Mouse (Mus musculus) lung, postnatal 14 days (tissue): ENCODE results near the gene Bcan.

ENCODE experiments used
- DNase-seq: peaks from one replicate; pipeline ENCODE4 v3.0.0; 2021

Gene Bcan

GRCm38 (mm10) chr3:88000181-88000580, at the start of gene Bcan:
Gene Bcan (minus strand): TSS chr3:88000230.
- no peak for DNase-seq

DNA sequence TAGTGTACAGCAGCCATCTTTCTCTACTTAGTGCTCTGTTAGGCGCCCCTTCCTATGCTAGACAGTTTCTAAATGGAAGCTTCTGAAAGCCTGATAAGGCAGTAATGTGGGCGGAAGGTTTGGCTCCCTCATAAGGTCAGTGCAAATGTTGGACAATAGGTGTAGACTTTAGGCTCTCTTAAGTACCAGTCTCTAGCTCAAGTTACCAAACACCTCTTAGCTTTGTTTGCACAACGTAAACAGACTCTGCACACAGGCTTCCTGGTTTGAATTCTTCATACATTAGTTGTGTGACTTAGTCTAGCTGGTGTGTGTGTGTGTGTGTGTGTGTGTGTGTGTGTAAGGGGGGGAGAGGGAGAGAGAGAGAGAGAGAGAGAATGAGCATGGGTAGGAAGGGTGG, 49.5 kb upstream of the Bcan start:
- no peak for DNase-seq

DNA sequence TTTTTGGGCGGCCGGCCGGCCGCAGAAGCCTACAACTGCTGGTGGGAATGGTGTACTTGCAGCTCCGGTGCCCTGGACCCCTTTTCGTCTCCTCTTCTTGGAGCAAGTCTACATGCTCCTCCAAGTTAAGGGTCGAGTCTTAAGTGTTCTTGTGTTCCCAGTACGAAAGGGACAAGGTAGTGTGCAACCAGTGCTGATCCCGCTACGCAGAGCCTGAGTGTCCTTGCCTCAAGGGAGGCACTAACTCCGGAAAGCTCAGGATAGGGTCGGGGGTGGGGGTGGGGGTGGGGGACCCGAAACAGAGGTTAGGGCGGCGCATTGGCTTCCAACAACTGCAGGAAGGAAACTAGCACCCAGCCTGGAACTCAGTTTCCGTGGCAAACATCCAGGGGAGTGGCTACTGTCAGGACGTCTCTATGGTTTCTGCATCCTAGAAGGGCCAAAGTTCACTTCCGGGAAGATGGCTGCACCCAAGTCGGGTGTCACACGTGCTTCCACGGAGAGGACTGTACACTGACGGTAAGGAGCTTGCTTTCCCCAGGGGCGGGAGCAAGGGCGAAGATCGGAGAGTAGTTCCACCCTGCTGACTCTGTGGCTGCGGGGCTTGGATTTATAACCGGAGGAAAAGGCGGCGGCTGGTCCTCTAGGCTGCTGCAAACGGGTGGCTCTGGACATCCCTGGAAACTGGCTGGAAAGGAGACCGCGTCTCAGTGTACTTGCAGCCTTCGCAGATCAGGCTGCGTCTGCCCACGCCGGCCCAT, 42.8 kb upstream of the Bcan start, which contains the start of gene Gpatch4:
TSS of gene Gpatch4 (plus strand) at position 448 of the 761 bp plus-strand sequence.
- DNase-seq: peak; percentile 88

GRCm38 (mm10) chr3:88035561-88036293, 35.7 kb upstream of the Bcan start:
- DNase-seq: no peak

DNA sequence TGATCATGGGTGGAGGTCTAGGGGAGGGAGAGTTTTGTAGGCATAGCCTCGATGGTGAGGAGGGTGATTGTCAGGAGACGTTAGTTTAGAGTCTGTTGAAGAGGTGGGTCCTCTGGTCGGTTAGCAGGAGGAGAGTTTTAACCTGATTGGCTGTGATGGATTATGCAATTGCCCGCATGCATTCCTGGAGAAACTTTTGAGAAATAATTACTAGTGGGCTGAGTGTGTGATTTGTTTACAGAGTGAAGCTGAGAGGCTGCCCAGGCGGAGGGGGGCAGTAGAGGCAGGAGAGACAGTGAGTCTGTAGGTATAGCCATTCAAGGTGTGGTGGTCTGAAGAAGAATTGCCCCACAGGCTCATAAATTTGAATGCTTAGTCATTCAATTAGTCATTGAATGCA, 33.5 kb upstream of the Bcan start:
- peak; percentile 18 for DNase-seq

- DNase-seq: peak; percentile 74
Measured at GRCm38 (mm10) chr3:88030608-88031395, 30.8 kb upstream of the Bcan start.

GRCm38 (mm10) chr3:88027434-88028186, 27.6 kb upstream of the Bcan start, which contains the start of gene Hapln2:
Gene Hapln2 (minus strand): TSS chr3:88027583.
- DNase-seq: peak; percentile 35

DNA sequence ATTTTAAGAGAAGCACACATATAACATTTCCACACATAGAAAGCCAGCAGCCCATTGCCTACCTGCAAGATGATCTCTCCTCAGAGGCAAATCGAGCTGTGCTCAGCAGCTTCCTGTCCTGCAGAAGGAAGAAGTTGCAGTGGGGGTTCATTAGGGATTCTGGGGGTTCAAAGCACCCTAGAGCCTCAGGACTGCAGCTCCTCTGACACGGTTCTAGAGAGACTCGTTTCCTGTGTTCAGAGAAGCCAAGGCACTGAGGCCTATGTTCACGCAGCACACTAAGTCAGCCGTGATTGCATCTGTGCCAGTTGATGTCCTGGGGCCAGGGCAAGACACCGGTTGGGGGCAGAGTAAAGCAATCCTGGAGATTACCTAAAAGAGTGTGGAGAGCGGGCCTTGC, 26.8 kb upstream of the Bcan start:
- no peak for DNase-seq

DNA sequence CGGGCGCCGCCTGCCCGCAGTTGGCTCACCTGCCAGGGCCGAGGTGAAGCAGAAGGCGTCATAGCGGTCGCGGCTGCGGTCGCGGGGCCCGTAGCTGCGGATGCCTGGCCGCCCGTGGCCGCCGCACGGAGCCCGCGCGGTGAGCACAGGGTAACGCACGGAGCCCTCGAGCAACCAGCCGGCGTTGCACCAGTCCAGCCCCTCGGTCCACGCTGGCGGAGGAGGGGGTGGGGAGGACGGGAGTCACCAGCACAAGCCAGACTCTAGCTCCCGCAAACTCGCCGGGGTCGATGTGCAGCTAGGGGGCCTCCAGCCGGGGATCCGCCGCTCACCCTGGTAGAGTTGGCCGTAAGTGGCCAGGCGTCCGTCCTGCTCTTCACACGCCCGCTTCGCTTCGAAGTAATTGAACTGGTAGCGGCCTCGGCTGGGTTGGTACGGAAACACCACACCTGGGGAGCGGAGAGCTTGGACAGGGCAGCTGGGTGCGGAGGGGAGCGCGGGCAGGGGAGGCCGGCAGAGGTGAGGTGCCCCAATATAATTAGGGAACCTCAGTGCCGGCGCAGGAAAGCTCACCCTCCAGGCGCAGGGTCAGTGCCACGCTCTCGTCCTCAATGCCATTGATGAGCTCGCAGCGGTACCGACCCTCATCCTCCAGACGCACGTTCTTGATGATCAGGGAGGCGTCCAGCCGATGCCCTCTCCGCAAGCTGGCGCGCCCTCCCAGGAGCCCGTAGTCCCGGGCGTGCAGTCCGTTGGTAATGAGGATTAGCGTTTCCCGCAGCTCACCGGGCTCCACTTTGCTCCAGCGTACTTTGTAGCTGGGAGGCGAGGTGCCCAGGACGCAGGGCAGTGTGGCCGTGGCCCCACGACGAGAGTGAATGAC, 23.4 kb upstream of the Bcan start:
- peak; percentile 17 for DNase-seq

GRCm38 (mm10) chr3:88022322-88023191, 22.5 kb upstream of the Bcan start:
- peak; percentile 93 for DNase-seq

- DNase-seq: peak; percentile 41
Measured at GRCm38 (mm10) chr3:88010634-88011265, 10.7 kb upstream of the Bcan start.

GRCm38 (mm10) chr3:88005822-88006786, 6.1 kb upstream of the Bcan start:
- DNase-seq: peak; percentile 60

- DNase-seq: peak; percentile 63
Measured at GRCm38 (mm10) chr3:88002291-88002976, 2.4 kb upstream of the Bcan start.

DNA sequence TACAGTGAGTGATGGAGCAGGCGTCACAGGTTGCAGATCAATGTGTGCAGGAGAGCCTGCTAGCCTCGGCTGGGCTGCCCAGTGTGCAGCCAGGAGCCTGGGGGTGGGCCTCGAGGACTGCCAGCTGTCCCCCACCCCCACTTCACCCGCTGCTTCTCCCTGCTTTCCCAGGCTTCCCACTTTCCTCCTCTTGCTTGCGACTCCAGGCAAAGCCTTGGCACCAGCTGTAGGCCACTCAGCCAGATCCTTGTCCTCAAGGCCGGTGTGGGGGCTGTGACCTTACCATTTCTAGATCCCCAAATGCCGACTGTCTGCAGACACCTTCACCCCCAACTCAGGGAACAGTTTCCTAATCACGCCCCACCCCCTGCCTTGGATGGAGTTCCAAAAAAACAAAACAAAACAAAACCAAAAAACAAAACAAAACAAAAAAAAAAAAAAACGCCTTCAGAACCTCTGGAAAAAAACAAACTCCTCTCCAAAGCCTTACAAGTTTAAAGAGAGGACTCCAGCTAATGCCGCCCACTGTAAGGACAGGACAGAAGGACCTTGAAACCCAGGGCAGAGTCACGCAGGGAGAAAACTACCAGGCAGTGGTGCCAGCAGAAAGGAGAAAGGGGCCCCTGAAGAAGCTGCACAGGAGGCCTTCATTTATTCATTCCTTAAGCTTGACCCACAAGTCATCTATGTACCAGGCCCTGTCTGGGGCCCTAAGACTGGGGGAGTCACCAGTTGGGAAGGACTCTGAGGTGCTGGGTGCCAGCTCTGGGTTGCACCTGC, 976 bp upstream of the Bcan start:
- no peak for DNase-seq

DNA sequence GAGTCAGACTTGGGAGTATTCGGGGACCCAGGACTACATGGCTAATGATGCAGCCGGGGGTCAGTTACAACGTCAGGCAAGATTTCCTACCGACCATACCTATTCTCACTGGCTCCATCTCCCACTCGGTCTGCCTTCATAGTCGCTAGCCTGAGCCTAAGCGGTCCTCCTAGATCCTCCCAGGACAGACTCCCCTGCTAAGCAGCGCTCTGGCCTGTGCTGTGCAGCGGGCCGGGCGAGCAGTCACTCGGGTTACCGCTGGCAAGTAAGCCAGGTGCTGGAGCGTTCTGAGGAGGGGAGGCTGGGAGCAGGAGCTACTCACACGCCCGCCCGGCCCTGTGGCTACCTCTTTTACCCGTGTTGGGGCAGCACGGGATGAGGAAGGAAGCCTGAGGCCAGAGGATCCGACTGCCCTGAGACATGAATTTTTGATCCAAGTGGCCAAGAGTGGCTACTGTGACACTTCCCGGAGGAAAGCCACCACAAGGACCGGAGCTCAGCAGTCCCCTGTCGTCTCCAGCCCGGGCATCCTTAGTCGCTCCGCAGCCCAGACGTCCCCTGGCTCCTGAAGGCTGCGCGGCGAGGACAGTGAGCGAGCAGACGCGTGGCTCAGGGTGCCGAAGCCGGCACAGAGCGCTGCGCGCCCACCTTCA, 661 bp downstream of the Bcan start:
- no peak for DNase-seq

DNA sequence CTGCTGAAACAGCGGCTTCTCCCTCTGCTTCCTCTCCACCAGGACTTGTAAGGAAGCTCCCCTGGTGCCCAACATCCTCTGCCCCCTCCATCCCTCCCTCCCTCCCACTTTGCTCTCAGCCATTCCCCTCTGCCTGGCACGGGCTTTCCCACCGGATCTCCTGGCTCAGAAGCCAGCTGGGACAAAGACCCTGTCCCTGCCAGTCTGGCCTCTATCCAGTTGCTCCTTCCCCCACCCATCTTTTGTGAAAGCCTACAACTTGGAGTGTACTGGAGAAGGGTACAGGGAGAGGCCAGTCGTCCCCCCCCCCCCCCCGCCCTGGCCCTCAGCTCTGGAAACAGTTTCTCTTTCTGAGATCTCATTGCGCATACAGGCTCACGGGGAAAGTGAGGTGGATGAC, 1.3 kb downstream of the Bcan start:
- no peak for DNase-seq
